Mouse (Mus musculus) G1E-ER4 (cell line): ENCODE results near the gene Arhgef18. TPM values are rescaled to one million over a fixed set of nuclear protein-coding genes. Genes with fewer than 3 reads are reported as not detected.

Source experiments
- GATA1 ChIP-seq: IDR thresholded peaks from one replicate; pipeline ENCODE4 v1.8.0; 2012; ENCODE audit warnings: low read length, inconsistent platforms
- polyA plus RNA-seq: library from polyadenylated mRNA; stranded (reverse); fragments of >175 nt; gene quantifications from 2 replicates; pipeline ENCODE4 v1.2.3, GENCODE M21; 2012

The Arhgef18 gene
- polyA plus RNA-seq, 1 experiment: 32.4 TPM

GRCm38 (mm10) chr8:3467886-3468545 is 75.2 kb downstream of the Arhgef18 start:
- TF ChIP-seq GATA1: no peak

- no peak for TF ChIP-seq GATA1
Observed at GRCm38 (mm10) chr8:3468838-3469237, 76.0 kb downstream of the Arhgef18 start.

GRCm38 (mm10) chr8:3470562-3470961 is 77.8 kb downstream of the Arhgef18 start, which contains the start of gene Tex45:
TSS of gene Tex45 (plus strand) at chr8:3470862.
- no peak for TF ChIP-seq GATA1

GRCm38 (mm10) chr8:3475715-3476429 is 83.1 kb downstream of the Arhgef18 start:
- no peak for TF ChIP-seq GATA1

GRCm38 (mm10) chr8:3480221-3480785 is 87.5 kb downstream of the Arhgef18 start:
- no peak for TF ChIP-seq GATA1

- TF ChIP-seq GATA1: no peak
Observed at GRCm38 (mm10) chr8:3481605-3482004, 88.8 kb downstream of the Arhgef18 start.

- no peak for TF ChIP-seq GATA1
Observed at GRCm38 (mm10) chr8:3482240-3482740, 89.5 kb downstream of the Arhgef18 start.

- TF ChIP-seq GATA1: no peak
Observed at GRCm38 (mm10) chr8:3483546-3483945, 90.7 kb downstream of the Arhgef18 start.

- TF ChIP-seq GATA1: no peak
Observed at GRCm38 (mm10) chr8:3485192-3485591, 92.4 kb downstream of the Arhgef18 start.

- TF ChIP-seq GATA1: no peak
Observed at GRCm38 (mm10) chr8:3492901-3493844, 100.4 kb downstream of the Arhgef18 start, which contains the start of gene Zfp358. TSS of gene Zfp358 (plus strand) at chr8:3493138.

- TF ChIP-seq GATA1: no peak
Observed at GRCm38 (mm10) chr8:3493845-3494208, 101.0 kb downstream of the Arhgef18 start.

GRCm38 (mm10) chr8:3495578-3496427 is 103.0 kb downstream of the Arhgef18 start:
- no peak for TF ChIP-seq GATA1

GRCm38 (mm10) chr8:3496428-3496748 is 103.6 kb downstream of the Arhgef18 start:
- no peak for TF ChIP-seq GATA1

- TF ChIP-seq GATA1: no peak
Observed at GRCm38 (mm10) chr8:3498583-3498982, 105.8 kb downstream of the Arhgef18 start.
